Mouse (Mus musculus) adrenal gland, postnatal 14 days (tissue): Measurements from ENCODE around the gene Abca13. TPM values are rescaled to one million over a fixed set of nuclear protein-coding genes. Genes with fewer than 3 reads are reported as not detected.
A peak's percentile ranks its signal among the peaks of the same experiment; 100 is the strongest.
"Not testable (repeated sequence)": the region's sequence is repeated elsewhere in the genome, so short reads cannot be mapped to it uniquely, and the experiment has no call there.

Source experiments
- DNase-seq: peaks from one replicate; pipeline ENCODE4 v3.0.0; 2021; ENCODE audit warnings: mixed read lengths
- long read RNA-seq, 2 experiments: library from polyadenylated mRNA; stranded (forward); transcript quantifications; one replicate each; pipeline ENCODE4 v2.0.0; 2021
- total RNA-seq: library from RNA; stranded (reverse); gene quantifications from 2 replicates; pipeline ENCODE4 v1.2.3, GENCODE M21; 2021

Abca13 gene
- 0.04 TPM in 1 of 2 replicates, not detected in the other for total RNA-seq
- long read RNA-seq, experiment 1: 0 reads
- long read RNA-seq, experiment 2: 0 reads

DNA sequence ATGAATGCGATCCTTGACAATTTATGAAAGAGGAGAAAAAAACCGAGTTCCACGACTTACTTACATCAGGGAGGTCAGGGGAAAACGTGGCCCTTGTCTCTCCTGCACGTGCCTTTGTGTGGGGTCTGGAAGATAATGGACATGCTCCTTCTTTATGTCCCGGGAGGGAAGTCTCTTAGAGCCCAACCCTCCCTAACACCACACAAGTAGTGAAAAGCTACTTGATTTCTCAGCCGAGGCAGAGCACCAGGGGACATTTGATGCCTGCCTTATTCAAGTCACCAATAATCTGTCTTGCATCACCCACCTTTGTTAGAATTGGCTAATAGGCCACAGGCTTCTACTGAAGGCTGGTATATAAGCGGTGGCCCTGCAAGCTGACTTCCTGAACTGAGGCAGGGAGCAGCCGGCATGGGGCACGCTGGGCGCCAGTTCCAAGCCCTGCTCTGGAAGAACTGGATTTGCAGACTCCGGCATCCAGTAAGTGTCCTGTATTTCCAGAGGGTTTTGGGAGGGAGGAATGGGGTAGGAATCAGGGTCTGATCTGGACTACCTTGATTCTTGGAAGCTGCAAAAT, at the start of gene Abca13:
TSS of gene Abca13 (plus strand) at position 388 of the 577 bp plus-strand sequence.
- no peak for DNase-seq

- no peak for DNase-seq
Measured at GRCm38 (mm10) chr11:9145113-9145512, 46.6 kb upstream of the Abca13 start.

DNA sequence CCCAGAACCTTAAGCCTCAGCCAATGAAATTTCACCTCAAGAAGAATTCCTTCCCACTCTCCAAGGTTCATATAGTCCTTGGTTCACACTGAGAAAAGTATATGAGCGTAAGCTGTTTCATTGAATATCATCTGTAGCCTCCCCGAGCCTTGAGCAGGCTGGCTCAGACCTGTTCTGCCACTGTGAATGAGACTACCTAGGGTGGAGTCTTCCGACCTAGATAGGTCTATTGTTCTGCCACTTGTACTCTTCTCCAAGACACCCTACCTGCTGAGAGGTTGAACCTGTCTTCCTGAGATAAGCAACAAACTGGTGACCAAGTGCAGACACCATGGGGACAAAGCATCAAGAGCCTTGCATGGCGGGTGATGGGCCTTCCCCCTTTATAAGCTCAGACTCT, 45.6 kb upstream of the Abca13 start:
- no peak for DNase-seq

DNA sequence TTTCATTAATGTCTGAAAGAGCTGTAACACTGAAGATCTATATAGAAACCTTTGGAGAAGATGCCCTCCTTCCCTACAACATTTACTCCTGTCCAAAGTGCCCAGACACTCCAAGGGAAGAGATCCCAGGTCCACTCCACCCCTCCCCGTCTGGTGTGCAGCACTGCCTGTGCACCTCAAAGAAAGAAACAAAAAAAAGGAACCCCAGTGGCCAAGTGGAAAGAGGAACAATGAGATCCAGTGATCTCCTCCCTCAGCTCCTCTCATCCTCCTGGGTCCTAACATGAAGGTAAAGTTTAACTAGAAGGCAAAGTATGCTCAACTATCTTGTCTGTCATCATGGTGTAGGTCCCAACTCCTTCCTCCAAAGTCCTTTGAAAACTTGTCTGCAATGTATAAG, 45.1 kb upstream of the Abca13 start:
- DNase-seq: no peak

GRCm38 (mm10) chr11:9148206-9148605, 43.5 kb upstream of the Abca13 start:
- peak; percentile 42 for DNase-seq

DNA sequence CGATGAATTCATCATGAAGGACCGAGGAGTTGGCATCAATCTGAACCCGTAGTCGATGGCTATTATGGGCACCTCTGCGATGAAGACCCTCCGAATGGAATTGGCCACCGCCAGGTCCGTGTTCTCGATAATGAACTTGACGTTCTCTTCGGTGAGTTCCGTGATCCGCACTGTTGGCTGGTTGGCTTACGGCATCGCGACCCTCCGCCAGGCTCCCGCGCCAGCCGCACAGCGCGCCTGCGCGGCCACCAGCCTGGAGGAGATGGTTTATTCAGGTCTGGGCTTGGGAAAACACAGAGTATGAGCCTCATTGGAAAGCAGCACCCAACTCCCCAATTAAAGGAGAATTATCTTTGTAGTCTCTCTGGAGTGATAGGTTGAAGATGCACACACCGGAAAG, 41.3 kb upstream of the Abca13 start:
- not testable (repeated sequence) for DNase-seq

- DNase-seq: no peak
Measured at GRCm38 (mm10) chr11:9159953-9160352, 31.8 kb upstream of the Abca13 start.

GRCm38 (mm10) chr11:9167331-9167730, 24.4 kb upstream of the Abca13 start:
- no peak for DNase-seq

- no peak for DNase-seq
Measured at GRCm38 (mm10) chr11:9181477-9181876, 10.3 kb upstream of the Abca13 start.

GRCm38 (mm10) chr11:9189471-9189870, 2.3 kb upstream of the Abca13 start:
- DNase-seq: not testable (repeated sequence)

DNA sequence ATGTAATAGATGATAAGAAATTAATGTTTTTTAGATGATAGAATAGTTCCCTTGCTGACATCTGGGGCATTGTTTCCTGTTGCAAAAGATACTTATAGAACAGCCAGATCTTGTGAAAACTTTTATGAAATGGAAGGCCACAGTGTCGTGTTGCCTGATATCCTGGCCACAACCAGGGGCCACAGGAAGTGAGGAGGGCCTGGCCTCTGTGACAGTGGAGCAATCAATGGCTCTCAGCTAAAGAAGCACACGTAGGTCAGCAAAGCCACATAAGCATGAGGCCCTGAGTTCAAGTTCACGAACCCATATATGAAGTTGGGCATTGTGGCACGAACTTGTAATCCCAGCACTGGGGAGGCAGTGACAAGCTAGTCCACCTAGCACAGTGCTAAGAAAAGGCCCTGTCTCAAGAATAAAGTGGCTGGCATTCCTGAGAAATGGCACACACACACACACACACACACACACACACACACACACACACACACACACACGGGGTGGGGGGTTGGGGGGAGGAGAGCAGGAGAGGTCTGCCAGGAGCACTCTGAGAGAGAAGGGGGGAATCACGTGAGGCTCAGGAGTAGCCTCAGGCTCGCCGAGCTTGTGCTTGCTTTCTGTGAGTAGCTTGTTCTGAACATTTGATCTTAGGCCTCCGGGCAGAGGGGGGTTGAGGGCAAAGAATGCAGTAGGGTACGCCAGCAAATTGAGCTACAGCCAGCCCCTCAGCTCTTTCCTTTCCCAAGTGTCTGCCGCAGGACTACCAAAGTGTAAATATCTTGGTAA, 779 bp upstream of the Abca13 start:
- no peak for DNase-seq

DNA sequence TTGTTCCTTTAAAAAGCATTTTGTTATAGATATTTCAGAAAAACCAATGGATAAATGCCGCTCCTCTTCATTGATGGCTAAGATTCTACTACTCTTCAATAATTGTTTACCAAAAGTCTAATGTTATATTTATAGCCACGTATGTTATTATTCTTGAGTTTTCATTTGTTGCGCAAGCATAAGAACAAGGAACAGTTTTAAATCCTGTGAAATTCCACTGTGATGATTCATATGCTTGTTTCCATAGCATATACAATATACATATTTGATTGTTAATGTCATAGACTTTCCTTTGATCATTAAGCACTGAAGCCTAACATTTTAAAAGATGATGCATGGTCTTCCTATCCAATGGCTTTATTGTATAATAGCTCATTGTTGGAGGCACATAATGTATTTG, 3.1 kb downstream of the Abca13 start:
- DNase-seq: no peak

- no peak for DNase-seq
Measured at GRCm38 (mm10) chr11:9199868-9200267, 8.1 kb downstream of the Abca13 start.

GRCm38 (mm10) chr11:9210707-9211106, 19.0 kb downstream of the Abca13 start:
- DNase-seq: no peak

- no peak for DNase-seq
Measured at GRCm38 (mm10) chr11:9213580-9213979, 21.8 kb downstream of the Abca13 start.

GRCm38 (mm10) chr11:9216252-9216651, 24.5 kb downstream of the Abca13 start:
- DNase-seq: no peak

- no peak for DNase-seq
Measured at GRCm38 (mm10) chr11:9220501-9220900, 28.8 kb downstream of the Abca13 start.

DNA sequence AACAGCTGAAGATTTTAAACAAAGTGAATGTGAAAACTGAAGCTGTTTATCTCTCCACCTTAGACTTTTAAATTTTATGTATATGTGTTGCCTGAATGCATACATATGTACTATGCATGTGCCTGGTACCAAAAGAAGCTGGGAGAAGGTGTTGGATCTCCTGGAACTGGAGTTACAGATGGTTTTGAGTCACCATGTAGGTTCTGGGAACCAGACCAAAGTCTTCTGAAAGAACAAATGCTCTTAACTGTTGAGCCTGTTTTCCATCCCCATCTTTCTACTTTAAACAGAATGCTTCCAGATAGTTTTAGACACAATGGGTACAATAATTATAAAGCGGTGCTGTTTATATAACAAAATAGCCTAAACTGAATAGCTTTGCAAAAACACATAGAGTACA, 29.9 kb downstream of the Abca13 start:
- no peak for DNase-seq

GRCm38 (mm10) chr11:9226399-9226798, 34.7 kb downstream of the Abca13 start:
- no peak for DNase-seq

DNA sequence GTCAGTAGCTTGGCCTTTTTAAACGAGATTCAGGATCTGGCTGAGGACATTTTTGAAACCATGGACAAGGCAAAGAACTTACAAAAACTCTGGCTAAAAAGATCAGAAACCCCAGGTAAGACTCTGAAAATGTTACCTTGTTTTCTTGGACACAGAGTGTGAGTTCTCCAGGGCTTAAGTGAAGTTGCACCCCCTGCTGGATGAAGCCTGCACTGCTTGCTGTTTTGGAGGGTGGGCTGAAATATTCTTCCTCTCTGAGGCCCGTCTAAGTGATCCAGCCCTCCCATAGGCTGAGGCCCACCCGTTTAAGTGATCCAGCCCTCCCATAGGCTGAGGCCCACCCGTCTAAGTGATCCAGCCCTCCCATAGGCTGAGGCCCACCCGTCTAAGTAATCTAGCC, 57.9 kb downstream of the Abca13 start:
- not testable (repeated sequence) for DNase-seq

- not testable (repeated sequence) for DNase-seq
Measured at GRCm38 (mm10) chr11:9263072-9263471, 71.3 kb downstream of the Abca13 start.

DNA sequence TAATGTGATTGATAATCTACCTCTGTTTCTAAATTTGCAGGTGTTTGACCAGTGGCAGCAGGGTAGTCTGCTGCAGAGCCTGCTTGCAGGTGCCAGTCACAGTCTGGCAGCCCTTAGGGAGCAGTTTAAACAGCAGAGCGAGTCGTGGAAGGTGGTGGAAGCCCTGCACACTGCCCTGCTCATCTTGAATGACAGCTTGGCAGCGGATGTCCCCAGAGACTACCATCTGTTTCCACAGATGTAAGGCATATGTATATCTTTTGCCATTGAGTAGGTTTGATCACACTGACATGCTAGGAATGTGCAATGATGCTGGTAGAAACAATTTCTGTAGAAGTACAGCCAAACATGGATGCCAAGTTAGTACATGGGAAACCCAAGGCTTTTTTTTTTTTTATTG, 77.3 kb downstream of the Abca13 start:
- no peak for DNase-seq

DNA sequence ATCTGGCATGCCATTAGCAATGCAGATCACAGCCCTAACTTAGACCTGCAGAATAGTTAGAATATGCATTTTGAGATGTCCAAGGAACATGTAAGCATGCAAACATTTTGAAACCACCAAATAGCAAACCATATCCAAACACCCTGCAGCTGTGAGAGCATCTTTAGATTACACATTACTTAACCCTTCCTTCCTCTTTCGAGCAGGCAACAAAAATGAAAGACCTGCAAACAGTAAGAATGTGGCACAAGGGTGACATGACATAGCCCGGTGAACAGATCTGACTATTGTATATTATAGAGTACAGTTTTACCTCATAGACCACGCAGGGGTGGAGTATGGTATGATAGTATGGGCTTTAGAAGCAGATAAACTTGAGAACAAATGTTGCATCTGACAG, 93.5 kb downstream of the Abca13 start:
- no peak for DNase-seq

DNA sequence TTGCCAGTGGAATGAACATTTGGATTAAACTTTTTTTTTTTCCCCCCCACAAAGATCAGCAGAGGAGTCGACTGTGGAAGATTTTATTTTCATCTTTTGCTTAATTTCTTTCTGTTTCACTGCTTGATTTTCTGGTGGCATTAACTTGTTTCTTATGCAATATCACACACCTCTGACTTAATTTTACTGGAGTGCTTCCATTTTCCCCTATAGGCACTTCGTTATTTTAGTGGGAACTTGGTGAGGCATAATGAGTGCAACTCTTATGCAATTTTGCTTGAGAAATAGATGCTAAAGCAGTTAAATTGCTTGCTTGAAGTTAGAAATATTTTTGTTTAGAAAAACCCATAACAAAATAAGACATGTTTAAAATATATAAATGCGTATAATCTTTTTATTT, 94.0 kb downstream of the Abca13 start:
- no peak for DNase-seq
